Mouse (Mus musculus) Muller cell, postnatal 12 days (primary cell): ENCODE measurements at regions not wholly inside any gene's neighbourhood (a gene's known extent, or its start where the extent isn't known, plus 50 kb on each side); places are given as distances from the start of the nearest gene placed in this dataset.

Experiments used
- DNase-seq: peaks from one replicate; pipeline ENCODE4 v3.0.0-alpha.2; 2015; ENCODE audit errors: inconsistent ontology term

DNA sequence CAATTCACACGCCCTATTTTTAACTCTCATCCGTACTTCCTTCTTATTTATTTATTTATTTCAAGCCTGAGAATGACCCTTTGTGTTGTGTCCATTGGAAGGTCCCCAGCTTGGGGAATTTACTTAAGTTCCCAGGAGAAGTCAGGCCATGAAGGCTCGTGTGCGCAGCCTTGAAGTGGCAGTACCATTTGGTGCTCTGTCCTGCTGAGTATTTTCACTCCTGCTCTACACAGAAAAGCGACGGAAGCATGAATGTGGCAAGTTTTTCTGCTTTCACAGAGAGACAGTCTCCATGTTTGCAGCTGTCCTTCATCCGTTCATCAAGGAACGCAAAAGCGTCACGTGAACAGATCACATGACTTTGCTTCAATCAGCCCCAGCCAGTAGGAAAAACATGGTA is 610.2 kb upstream of the Clint1 start:
- no peak for DNase-seq

DNA sequence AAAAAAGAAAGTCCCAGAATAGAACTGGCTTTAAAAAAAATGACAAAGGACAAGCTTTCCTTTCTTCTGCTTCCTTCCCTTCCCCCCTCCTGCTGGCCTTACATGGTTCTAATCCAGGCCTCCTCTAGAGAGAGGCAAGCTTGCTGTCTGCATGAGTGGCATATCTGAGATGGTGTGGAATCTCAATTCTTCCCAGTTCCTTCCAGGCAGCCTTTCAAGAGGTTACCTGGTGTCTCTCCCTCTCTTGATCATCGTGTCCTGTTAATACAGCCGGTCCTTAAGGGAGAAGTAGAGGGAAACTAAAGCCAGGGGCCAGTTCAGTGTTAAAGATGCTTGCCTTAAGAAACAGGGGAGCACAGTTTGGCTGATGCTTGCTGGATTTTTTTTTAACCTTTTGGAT is 607.1 kb upstream of the Clint1 start:
- DNase-seq = no peak

DNA sequence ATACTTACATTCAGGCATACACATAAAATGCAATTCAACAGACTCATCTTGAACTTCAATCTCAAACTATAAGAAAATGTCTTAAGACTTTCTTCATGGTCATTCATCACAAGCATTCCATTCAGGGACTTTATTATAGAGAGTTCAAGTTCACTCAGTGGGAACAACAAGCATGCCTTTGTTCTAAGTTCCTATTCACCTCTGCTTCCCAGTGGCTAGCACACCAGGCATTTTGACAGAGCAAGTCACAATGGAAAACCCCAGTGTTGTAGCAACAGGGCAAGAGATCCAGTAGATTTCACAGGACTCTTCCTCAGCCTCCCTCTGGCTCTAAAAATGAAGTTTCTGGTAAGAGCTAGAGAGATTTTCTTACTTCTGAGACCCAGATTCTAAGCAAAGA is 595.8 kb upstream of the Clint1 start:
- DNase-seq = peak; percentile 76

GRCm38 (mm10) chr11:45262198-45262597 is 589.7 kb upstream of the Clint1 start:
- DNase-seq = no peak

- peak; percentile 14 for DNase-seq
Observed at GRCm38 (mm10) chr11:45264001-45264400, 587.9 kb upstream of the Clint1 start.

DNA sequence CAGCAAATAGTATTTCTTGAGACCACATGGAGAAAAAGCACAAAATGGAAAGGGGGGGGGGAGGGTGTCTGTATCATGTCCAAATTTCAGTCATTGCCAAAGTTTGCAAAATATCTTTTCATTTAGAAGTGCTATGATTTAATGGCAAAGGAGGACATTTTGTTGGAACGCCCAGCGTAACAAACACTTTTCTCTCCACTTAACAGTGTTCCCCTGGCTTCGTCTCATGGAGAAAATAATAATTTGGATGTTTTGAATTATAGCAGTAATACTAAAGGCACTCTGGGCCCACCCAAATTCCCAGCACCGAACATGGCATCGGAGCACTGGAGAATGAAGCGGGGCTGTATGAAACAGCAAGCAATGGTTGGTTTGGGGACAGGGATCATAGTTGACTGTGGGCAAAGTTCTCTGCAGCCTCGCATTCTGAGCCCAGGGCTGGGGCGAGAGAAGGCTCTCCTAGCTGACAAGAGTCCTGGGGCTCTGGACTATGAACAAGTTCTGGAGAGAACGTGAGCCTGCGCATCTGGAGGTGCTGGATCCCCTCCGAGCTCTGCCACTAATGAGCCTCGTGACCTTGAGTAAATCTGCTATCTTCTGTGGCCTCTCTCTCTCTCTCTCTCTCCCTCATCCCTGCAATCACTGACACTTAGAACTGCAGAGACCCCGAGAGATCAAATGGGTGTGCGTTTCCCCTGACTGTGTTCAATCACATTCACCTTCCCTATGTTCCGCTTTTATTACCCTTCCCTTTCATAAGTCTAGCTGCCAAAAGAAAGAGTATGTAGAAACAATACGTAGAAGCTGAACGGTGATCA is 586.5 kb upstream of the Clint1 start:
- DNase-seq = no peak

- DNase-seq = no peak
Observed at GRCm38 (mm10) chr11:45265989-45266302, 585.9 kb upstream of the Clint1 start.

DNA sequence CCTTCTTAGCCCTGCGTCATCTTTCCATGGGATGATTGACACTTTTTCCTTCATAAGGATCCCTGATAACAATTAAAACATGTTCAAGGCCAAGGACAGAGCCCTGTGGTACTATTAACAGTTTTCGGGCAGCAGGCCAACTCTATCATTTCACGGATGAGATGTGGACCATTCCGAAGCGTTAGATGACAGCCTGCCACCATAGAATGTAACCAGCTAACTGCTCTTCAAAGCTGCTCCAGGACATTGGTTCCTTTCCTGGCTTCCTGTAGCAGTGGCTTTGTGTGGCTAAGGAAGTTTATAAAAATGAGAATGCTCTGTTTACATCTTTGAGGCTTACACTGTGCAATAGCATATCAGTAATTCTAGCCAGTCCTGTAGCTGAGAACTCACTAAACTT is 582.6 kb upstream of the Clint1 start:
- peak; percentile 44 for DNase-seq

- DNase-seq = peak; percentile 28
Observed at GRCm38 (mm10) chr11:45271206-45271605, 580.6 kb upstream of the Clint1 start.

GRCm38 (mm10) chr11:45274446-45275119 is 577.3 kb upstream of the Clint1 start:
- DNase-seq = no peak

DNA sequence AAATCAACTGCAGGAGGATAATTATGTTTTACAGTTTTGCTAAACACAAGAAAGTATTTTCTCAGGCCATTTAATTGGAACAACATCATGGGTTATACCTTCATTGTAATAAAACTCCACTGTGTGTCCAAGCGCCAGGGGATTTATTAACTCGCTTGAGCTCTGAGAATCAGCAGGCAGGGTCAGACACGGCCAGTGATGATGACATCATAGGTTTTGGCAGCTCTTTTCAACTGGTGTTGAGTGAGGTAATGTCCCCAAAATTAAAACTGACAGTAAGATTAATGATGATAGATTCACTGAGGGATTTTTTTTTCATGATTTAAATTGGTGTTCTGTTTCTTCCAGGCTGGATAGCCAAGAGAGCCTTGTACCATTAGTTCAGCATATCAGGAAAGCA is 576.7 kb upstream of the Clint1 start:
- peak; percentile 31 for DNase-seq

- DNase-seq = no peak
Observed at GRCm38 (mm10) chr11:45296772-45297171, 555.1 kb upstream of the Clint1 start.

GRCm38 (mm10) chr11:45311934-45312333 is 539.9 kb upstream of the Clint1 start:
- DNase-seq = no peak

DNA sequence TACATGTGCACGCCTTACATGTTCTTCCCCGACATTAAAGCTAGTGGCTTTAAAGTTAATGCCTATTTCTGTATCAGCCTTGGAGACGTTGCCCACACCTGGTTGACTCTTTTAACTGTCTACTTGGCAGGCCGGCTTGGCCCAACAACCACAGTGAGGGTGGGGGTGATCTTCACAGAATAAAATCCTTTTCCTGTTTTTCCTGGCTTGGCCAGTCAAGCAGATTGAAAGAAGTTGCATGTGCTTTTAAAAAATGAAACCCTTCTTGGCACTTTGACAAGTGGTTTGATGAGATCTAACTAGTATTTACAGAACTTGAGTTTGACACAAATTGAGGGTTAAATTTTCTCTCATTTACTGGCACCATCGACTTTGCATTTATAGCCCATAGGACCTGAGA is 528.1 kb upstream of the Clint1 start:
- DNase-seq = no peak

GRCm38 (mm10) chr11:45330319-45330718 is 521.5 kb upstream of the Clint1 start:
- DNase-seq = no peak

DNA sequence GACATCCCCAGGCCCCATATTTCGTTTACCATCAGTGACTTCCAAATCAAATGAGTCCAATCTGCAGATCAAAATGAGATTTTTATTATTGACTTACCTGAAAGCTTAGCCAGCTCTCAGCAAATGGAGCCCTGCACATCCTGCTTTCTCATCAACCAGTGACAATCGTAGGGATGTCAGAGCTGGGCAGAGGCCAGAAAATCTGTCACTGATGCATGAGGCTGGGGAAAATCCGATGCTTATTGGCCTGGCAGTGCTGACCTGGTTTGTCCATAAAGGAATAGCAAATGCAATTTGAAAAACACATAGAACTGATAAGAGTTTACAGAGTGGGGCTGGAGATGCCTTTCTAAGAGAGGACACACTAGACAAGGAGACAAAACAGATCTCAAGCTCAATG is 518.1 kb upstream of the Clint1 start:
- no peak for DNase-seq

DNA sequence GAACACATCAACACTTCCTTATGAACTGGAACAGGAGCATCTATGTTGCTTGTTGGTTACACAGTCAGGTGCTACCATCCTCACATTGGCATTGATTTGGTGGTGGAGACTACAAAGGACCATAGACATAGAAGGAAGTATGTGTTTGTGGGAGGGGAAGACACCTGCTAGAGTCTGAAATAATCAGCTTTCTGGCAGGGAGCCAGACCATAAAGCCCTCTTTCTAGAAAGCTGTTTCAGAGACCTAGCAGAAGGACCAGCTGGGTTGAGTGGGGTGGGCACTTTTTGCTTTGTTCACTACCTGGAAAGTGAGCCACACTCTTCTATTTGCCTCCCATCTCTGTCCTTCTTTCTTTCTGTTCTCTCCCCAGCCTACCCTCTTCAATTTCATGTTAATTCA is 502.5 kb upstream of the Clint1 start:
- no peak for DNase-seq

GRCm38 (mm10) chr11:45365343-45365742 is 486.5 kb upstream of the Clint1 start:
- no peak for DNase-seq

DNA sequence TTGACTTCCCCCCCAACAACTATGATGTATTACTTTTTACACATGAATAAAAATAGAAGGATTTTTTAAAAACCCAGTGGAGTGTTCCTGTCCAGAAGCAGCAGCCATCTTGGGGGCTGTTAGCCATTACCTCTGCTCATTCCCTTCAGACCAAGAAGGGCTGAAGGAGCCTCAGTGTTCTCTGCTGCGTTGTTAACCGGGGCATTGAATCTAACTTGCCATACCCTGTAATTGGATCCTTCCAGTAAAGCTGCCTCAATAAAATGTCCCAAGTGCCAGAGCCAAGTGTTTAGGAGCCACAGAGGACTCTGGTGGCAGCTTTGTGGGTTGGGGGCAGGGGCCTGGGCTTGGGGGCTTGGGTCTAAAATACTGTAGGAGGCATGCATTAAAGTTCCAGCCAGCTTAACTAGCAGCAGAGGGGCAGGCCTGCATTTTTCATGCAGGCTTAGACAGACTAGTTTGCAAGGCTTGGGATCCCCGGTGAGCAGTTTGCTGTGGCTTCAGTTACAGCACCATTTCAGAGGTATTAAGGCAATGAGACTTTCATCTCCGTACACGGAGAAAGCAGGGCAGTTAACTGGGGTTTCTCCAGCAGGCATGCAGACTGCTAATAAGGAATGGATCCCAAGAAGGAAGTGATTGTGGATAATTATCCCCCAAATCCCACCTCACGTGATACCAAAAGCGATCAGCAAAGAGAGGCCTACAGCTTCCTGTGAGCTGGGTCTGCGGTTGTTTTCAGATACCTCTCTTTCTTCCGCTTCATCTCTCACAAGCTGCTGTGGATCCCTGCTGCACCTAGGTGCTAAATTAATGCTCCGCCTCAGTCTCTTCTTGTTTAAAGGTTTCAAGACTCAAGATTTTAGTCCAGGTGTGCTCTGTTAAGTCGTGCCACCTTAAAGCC is 462.4 kb upstream of the Clint1 start:
- DNase-seq = no peak

DNA sequence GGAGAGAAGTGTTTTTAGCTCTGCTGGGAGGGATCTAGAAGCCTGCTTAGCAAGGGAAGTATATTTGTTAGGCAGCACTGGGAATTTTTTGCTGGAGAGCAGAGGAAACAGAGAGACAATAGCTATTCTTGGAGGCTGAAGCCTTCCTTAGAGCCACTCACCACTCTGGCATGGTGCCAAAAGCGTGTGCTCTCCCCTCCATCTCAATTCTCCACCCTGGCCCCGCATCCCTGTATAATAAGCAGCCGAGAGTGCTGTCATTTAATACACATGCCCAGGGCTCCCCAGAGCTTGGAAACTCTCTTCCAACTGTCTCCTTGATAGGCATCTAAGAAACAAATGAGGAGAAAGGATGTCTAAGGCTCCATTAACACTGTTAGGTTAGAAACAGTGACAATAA is 455.8 kb upstream of the Clint1 start:
- no peak for DNase-seq

DNA sequence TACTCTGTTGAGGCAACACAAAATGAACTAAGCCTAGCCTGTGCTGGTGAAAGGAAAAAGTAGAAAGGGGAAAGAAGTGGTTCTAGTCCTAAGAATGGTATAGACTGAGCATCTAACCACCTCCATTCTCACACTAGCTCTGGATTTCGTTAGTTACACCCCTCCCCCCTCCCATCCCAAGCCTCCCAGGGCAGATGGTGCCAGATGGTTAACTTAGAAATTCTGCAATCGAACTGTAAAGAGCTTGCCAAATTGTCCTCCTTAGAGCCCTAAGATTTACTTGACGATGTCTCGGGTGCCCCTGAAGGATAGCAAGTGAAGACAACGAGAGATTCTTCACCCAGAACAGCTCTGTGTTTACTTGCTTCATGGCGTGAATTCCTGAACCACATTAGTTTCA is 453.7 kb upstream of the Clint1 start:
- DNase-seq = no peak

- DNase-seq = no peak
Observed at GRCm38 (mm10) chr11:45404377-45405029, 447.3 kb upstream of the Clint1 start.
